Mouse (Mus musculus): Measurements from ENCODE around the gene Phb2. TPM values are rescaled to one million over a fixed set of nuclear protein-coding genes. Genes with fewer than 3 reads are reported as not detected.
A peak's percentile ranks its signal among the peaks of the same experiment; 100 is the strongest.

Gene Phb2
- polyA plus RNA-seq, 1 experiment = 168 TPM

- DNase-seq (ENCODE audit: low read depth) = peak; percentile 86
- no peak for TF ChIP-seq POLR2A (IDR thresholded peaks at IDR 0.05; ENCODE audit: borderline replicate concordance, extremely low read depth, insufficient read depth, insufficient read length, poor library complexity, severe bottlenecking)
- no peak for TF ChIP-seq CTCF (IDR thresholded peaks at IDR 0.05; ENCODE audit: borderline replicate concordance, extremely low read depth, insufficient read depth, insufficient read length)
These were observed 17.8 kb upstream of the Phb2 start for GRCm38 (mm10) chr6:124694166-124694955.

DNA sequence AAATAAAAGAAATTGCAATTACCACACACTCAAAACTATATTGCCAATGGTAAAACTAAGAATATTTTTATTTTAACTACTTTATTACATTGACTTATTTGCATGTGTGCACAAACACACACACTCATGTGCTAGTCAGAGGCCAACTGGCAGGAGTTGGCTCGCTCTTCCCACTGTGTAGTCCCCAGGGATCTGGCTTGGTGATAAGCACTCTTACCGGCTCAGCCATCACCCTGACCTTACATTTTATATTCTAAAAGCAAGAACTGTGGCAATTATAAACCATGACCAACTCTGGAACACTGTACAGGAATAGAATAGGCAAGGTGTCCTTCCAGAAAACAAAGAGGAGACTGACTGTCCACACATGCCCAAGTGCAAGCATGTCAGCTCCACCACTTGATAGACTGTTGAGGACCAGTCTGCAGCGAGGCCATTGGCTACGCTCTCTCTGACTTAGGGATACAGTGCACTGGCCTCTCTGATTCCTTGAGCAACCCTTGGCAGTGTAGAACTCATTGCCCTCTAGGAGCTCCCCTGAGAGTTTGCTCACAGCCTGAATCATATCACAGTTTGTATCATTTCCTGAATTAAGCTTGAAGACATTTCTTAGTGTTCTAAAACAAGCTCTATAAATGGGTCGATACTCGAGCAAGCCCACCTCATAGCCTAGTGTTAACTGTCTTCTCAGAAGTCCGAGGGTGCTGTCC lies 15.5 kb upstream of the Phb2 start:
- DNase-seq (ENCODE audit: low read depth) = no peak
- TF ChIP-seq POLR2A (IDR thresholded peaks at IDR 0.05; ENCODE audit: borderline replicate concordance, extremely low read depth, insufficient read depth, insufficient read length, poor library complexity, severe bottlenecking) (no peak), CTCF (IDR thresholded peaks at IDR 0.05; ENCODE audit: borderline replicate concordance, extremely low read depth, insufficient read depth, insufficient read length) (no peak)

DNA sequence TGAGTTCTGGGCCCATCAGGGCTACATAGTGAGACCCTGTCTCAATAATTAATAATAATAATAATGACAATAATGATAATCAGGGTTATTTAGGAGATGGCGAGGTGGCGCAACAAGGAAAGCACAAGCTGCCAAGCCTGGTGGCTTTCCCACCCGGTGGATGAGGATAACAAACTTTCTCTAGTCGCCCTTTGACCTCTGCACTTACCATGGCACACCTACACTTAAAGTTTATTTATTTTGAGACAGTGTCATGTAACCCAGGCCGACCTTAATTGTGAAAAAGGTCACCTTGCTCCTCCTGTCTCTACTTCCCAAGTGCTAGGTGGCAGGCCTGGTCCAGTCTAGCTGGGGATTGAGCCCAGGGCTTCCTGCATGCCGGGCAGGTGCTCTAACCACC lies 13.4 kb upstream of the Phb2 start:
- no peak for DNase-seq (ENCODE audit: low read depth)
- TF ChIP-seq CTCF (IDR thresholded peaks at IDR 0.05; ENCODE audit: borderline replicate concordance, extremely low read depth, insufficient read depth, insufficient read length) = no peak
- TF ChIP-seq POLR2A (IDR thresholded peaks at IDR 0.05; ENCODE audit: borderline replicate concordance, extremely low read depth, insufficient read depth, insufficient read length, poor library complexity, severe bottlenecking) = no peak

- no peak for DNase-seq (ENCODE audit: low read depth)
- TF ChIP-seq CTCF (IDR thresholded peaks at IDR 0.05; ENCODE audit: borderline replicate concordance, extremely low read depth, insufficient read depth, insufficient read length) = no peak
- TF ChIP-seq POLR2A (IDR thresholded peaks at IDR 0.05; ENCODE audit: borderline replicate concordance, extremely low read depth, insufficient read depth, insufficient read length, poor library complexity, severe bottlenecking) = no peak
These were observed 12.8 kb upstream of the Phb2 start for GRCm38 (mm10) chr6:124699366-124699765.

GRCm38 (mm10) chr6:124699962-124700610 lies 12.1 kb upstream of the Phb2 start:
- TF ChIP-seq CTCF (IDR thresholded peaks at IDR 0.05; ENCODE audit: borderline replicate concordance, extremely low read depth, insufficient read depth, insufficient read length) (no peak), POLR2A (IDR thresholded peaks at IDR 0.05; ENCODE audit: borderline replicate concordance, extremely low read depth, insufficient read depth, insufficient read length, poor library complexity, severe bottlenecking) (no peak)
- DNase-seq (ENCODE audit: low read depth) = no peak

DNA sequence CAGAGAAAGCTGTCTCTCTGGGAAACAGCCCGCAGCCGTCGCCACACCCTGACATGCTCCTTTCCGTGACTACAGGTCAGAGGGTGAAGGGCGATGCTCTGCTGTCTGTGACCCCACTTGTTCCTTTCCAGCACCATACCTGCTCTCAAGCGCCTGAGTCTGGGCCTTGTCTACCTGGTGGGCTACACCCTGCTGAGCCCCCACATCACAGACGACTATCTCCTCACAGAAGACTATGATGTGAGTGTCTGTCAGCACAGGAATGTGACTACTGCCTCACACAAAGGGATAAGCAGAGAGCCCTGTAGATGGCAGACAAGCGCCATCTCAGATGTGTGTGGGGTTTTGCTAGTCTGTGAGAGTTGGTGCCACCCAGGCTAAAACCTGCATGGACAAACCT lies 10.8 kb upstream of the Phb2 start:
- no peak for TF ChIP-seq POLR2A (IDR thresholded peaks at IDR 0.05; ENCODE audit: borderline replicate concordance, extremely low read depth, insufficient read depth, insufficient read length, poor library complexity, severe bottlenecking)
- no peak; the same call in 1 of the 2 replicates for TF ChIP-seq CTCF (IDR thresholded peaks at IDR 0.05; ENCODE audit: borderline replicate concordance, extremely low read depth, insufficient read depth, insufficient read length)
- peak; percentile 40 for DNase-seq (ENCODE audit: low read depth)

- no peak for DNase-seq (ENCODE audit: low read depth)
- no peak for TF ChIP-seq CTCF (IDR thresholded peaks at IDR 0.05; ENCODE audit: borderline replicate concordance, extremely low read depth, insufficient read depth, insufficient read length)
- no peak for TF ChIP-seq POLR2A (IDR thresholded peaks at IDR 0.05; ENCODE audit: borderline replicate concordance, extremely low read depth, insufficient read depth, insufficient read length, poor library complexity, severe bottlenecking)
These were observed 9.9 kb upstream of the Phb2 start for GRCm38 (mm10) chr6:124702102-124702783.

- peak; percentile 72 for DNase-seq (ENCODE audit: low read depth)
- TF ChIP-seq POLR2A (IDR thresholded peaks at IDR 0.05; ENCODE audit: borderline replicate concordance, extremely low read depth, insufficient read depth, insufficient read length, poor library complexity, severe bottlenecking) (no peak), CTCF (IDR thresholded peaks at IDR 0.05; ENCODE audit: borderline replicate concordance, extremely low read depth, insufficient read depth, insufficient read length) (peak; percentile 84)
These were observed 9.4 kb upstream of the Phb2 start for GRCm38 (mm10) chr6:124702784-124703103.

GRCm38 (mm10) chr6:124703789-124704188 lies 8.3 kb upstream of the Phb2 start:
- no peak for DNase-seq (ENCODE audit: low read depth)
- TF ChIP-seq CTCF (IDR thresholded peaks at IDR 0.05; ENCODE audit: borderline replicate concordance, extremely low read depth, insufficient read depth, insufficient read length) (no peak), POLR2A (IDR thresholded peaks at IDR 0.05; ENCODE audit: borderline replicate concordance, extremely low read depth, insufficient read depth, insufficient read length, poor library complexity, severe bottlenecking) (no peak)

DNA sequence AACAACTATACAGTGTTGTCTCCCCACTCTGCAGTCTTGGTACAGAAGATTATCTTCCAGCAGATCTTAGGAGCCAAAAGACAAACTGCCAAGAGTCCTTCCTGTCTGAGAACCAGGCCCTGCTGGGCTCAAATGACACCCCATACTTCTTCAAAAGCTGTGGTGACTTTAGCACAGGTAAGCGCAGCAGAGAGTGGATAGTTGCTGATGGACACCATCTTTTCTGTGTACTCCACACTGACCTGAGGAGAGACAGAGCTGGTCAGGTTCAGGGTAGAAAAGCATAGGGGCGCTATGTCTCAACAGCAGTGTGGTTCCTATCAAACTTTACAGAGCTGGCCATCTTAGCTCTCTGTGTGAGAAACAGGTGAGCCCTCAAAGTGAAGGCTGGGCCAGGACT lies 7.7 kb upstream of the Phb2 start:
- DNase-seq (ENCODE audit: low read depth) = no peak
- no peak for TF ChIP-seq CTCF (IDR thresholded peaks at IDR 0.05; ENCODE audit: borderline replicate concordance, extremely low read depth, insufficient read depth, insufficient read length)
- TF ChIP-seq POLR2A (IDR thresholded peaks at IDR 0.05; ENCODE audit: borderline replicate concordance, extremely low read depth, insufficient read depth, insufficient read length, poor library complexity, severe bottlenecking) = no peak

- DNase-seq (ENCODE audit: low read depth) = no peak
- TF ChIP-seq POLR2A (IDR thresholded peaks at IDR 0.05; ENCODE audit: borderline replicate concordance, extremely low read depth, insufficient read depth, insufficient read length, poor library complexity, severe bottlenecking) = no peak
- no peak for TF ChIP-seq CTCF (IDR thresholded peaks at IDR 0.05; ENCODE audit: borderline replicate concordance, extremely low read depth, insufficient read depth, insufficient read length)
These were observed 6.0 kb upstream of the Phb2 start for GRCm38 (mm10) chr6:124706061-124706627.
